ENCODE assay signal across 13 mouse cellular contexts in genomic region chr11:114080606-114081005, GRCm38 (mm10). TPM values are rescaled to one million over a fixed set of nuclear protein-coding genes. Genes with fewer than 3 reads are reported as not detected.
A peak's percentile ranks its signal among the peaks of the same experiment; 100 is the strongest.
DNase-seq lines count a peak whose midpoint lies in the region; ATAC-seq lines count a peak whose summit lies in the region.
"Had no signal": no experiment of that assay in that cellular context is flagged by ENCODE, and none has a peak within 500 bp of the region (broad histone marks: within the 10 kb centered on the region; RNA-seq: fewer than 3 reads in every experiment).

No protein-coding gene starts in this region.

- no peak for ATAC-seq in hindbrain, embryonic 14.5 days (ENCODE audit: low FRiP score)
- no peak for ATAC-seq in hindbrain, embryonic 16.5 days
- ATAC-seq: forebrain, embryonic 16.5 days had no signal

- H3K27ac ChIP-seq in hindbrain, embryonic 14.5 days, result no peak overlapping the region
- H3K27ac ChIP-seq in hindbrain, embryonic 16.5 days (ENCODE audit: low read depth, low read length), result no peak overlapping the region
- H3K27ac ChIP-seq: heart, embryonic 13.5 days; stomach, embryonic 15.5 days had no signal

- no peaks in the 10 kb centered on the region for H3K36me3 ChIP-seq in hindbrain, embryonic 14.5 days (replicated peaks; ENCODE audit: control insufficient read depth, insufficient read depth)
- H3K36me3 ChIP-seq in hindbrain, embryonic 16.5 days (ENCODE audit: control insufficient read depth, insufficient read depth, low read length), result no peaks in the 10 kb centered on the region
- H3K36me3 ChIP-seq: heart, embryonic 13.5 days; stomach, embryonic 15.5 days had no signal

- no peaks in the 10 kb centered on the region for H3K27me3 ChIP-seq in hindbrain, embryonic 14.5 days (ENCODE audit: control insufficient read depth, insufficient read depth, low read length)
- H3K27me3 ChIP-seq in hindbrain, embryonic 16.5 days (replicated peaks; ENCODE audit: control insufficient read depth, insufficient read depth, low read length), result no peaks in the 10 kb centered on the region
- H3K27me3 ChIP-seq: heart, embryonic 13.5 days; stomach, embryonic 15.5 days had no signal

- no peak overlapping the region for H3K9ac ChIP-seq in hindbrain, embryonic 14.5 days
- H3K9ac ChIP-seq in hindbrain, embryonic 16.5 days (ENCODE audit: low read depth, low read length), result no peak overlapping the region
- H3K9ac ChIP-seq: heart, embryonic 13.5 days; stomach, embryonic 15.5 days had no signal

- peak; percentile 58 for DNase-seq in hindbrain, embryonic 14.5 days (ENCODE audit: low spot score)
- peak; percentile 29 for DNase-seq in lung, postnatal 10 days
- DNase-seq in lung, adult 18-20 months, result no peak
- DNase-seq in cerebellum, adult 18-20 months, result peak; percentile 73
- peak; percentile 65 to 75 for DNase-seq in cerebellum, postnatal 36 days
- DNase-seq in T-cell, adult 2 months (ENCODE audit: low spot score), result no peak
- DNase-seq: gastrocnemius, postnatal 36 days; kidney, postnatal 25 days; thymus, postnatal 14 days had no signal

- 0 out of 2 replicates have a peak, but pooled peaks cover 2% of the 10 kb centered on the region for H3K4me1 ChIP-seq in hindbrain, embryonic 14.5 days (replicated peaks; ENCODE audit: control insufficient read depth, insufficient read depth, low read length)
- H3K4me1 ChIP-seq in hindbrain, embryonic 16.5 days (ENCODE audit: control insufficient read depth, insufficient read depth, low read depth, low read length), result 0 out of 2 replicates have a peak, but pooled peaks cover 2% of the 10 kb centered on the region
- H3K4me1 ChIP-seq: heart, embryonic 13.5 days; stomach, embryonic 15.5 days had no signal

- H3K4me3 ChIP-seq in hindbrain, embryonic 14.5 days (replicated peaks; ENCODE audit: low read length), result no peak overlapping the region
- H3K4me3 ChIP-seq in hindbrain, embryonic 16.5 days (ENCODE audit: low read length), result no peak overlapping the region
- H3K4me3 ChIP-seq: heart, embryonic 13.5 days; stomach, embryonic 15.5 days had no signal

- 50% methylated on average over 9 of the region's 9 CpGs for WGBS in hindbrain, embryonic 14.5 days
- 36% methylated on average over 9 of the region's 9 CpGs for WGBS in hindbrain, embryonic 16.5 days

- H3K9me3 ChIP-seq in hindbrain, embryonic 14.5 days (ENCODE audit: control insufficient read depth, low read length), result peaks cover 7% of the 10 kb centered on the region
- no peaks in the 10 kb centered on the region for H3K9me3 ChIP-seq in hindbrain, embryonic 16.5 days (ENCODE audit: control insufficient read depth, low read length)
- H3K9me3 ChIP-seq: stomach, embryonic 15.5 days had no signal

- no peak overlapping the region for H3K4me2 ChIP-seq in hindbrain, embryonic 14.5 days (replicated peaks)
- H3K4me2 ChIP-seq in hindbrain, embryonic 16.5 days (ENCODE audit: low read length), result no peak overlapping the region
- H3K4me2 ChIP-seq: heart, embryonic 13.5 days; stomach, embryonic 15.5 days had no signal

RNA-seq across cellular contexts. Expression of gene Sdk2, which starts 13.8 kb away (rescaled TPM):
- polyA plus RNA-seq in hindbrain, embryonic 14.5 days (2014; fragmentation: Nextera tagmentation; extraction: Ambion mirVana), result 3.6 and 6.3 TPM in 2 replicates
- 3.3 and 3.6 TPM in 2 replicates for polyA plus RNA-seq in hindbrain, embryonic 16.5 days (2015; fragmentation: Nextera tagmentation; extraction: Ambion mirVana)

Comparison
In these comparisons a context has a peak if more than half of its experiments do, and no peak if none do; other contexts are left out.
1. DNase-seq: peak in hindbrain, embryonic 14.5 days (single experiment), lung, postnatal 10 days (single experiment), cerebellum, adult 18-20 months (2 of 2) and cerebellum, postnatal 36 days (2 of 2); none in lung, adult 18-20 months (0 of 2) and T-cell, adult 2 months (single experiment).